Mouse (Mus musculus) testis, adult 2 months (tissue): ENCODE results near the gene Tpgs1. TPM values are rescaled to one million over a fixed set of nuclear protein-coding genes. Genes with fewer than 3 reads are reported as not detected.
"Not testable (repeated sequence)": the region's sequence is repeated elsewhere in the genome, so short reads cannot be mapped to it uniquely, and the experiment has no call there.

Source experiments
- H3K27ac ChIP-seq: fragments of 200-500 bp; 2 replicates; pipeline ENCODE4 v1.5.1; 2012; ENCODE audit warnings: low read depth, low read length; ENCODE audit not compliant: control insufficient read depth, insufficient read depth
- H3K27me3 ChIP-seq: fragments of 200-500 bp; 2 replicates; pipeline ENCODE4 v1.6.1; 2012; ENCODE audit warnings: mild to moderate bottlenecking, low read length, moderate library complexity; ENCODE audit not compliant: control insufficient read depth, insufficient read depth
- H3K36me3 ChIP-seq: fragments of 200-500 bp; 2 replicates; pipeline ENCODE4 v1.6.1; 2012; ENCODE audit warnings: mild to moderate bottlenecking, low read length; ENCODE audit not compliant: control insufficient read depth, insufficient read depth
- H3K4me1 ChIP-seq: fragments of 200-500 bp; 2 replicates; pipeline ENCODE4 v1.6.1; 2012; ENCODE audit warnings: low read length; ENCODE audit not compliant: control insufficient read depth, insufficient read depth
- H3K4me3 ChIP-seq: fragments of 200-500 bp; 2 replicates; pipeline ENCODE4 v1.5.1; 2012; ENCODE audit warnings: low read depth, mild to moderate bottlenecking, low read length, moderate library complexity, mixed read lengths; ENCODE audit not compliant: control insufficient read depth
- CTCF ChIP-seq: fragments of 200-500 bp; IDR thresholded peaks from 2 replicates; pipeline ENCODE4 v1.5.1; 2012; ENCODE audit warnings: low read depth, mild to moderate bottlenecking, inconsistent platforms, low read length, moderate library complexity; ENCODE audit not compliant: control insufficient read depth, insufficient read depth, insufficient replicate concordance
- POLR2A ChIP-seq: fragments of 200-500 bp; IDR thresholded peaks from 2 replicates; pipeline ENCODE4 v1.6.1; 2012; ENCODE audit warnings: low read depth, mild to moderate bottlenecking, inconsistent platforms, low read length, moderate library complexity; ENCODE audit not compliant: control insufficient read depth
- polyA plus RNA-seq: library from polyadenylated mRNA; depleted of rRNA; stranded (reverse); fragments of >200 nt; gene quantifications from 2 replicates; pipeline ENCODE4 v1.2.3, GENCODE M21; 2012

The Tpgs1 gene
- polyA plus RNA-seq, 1 experiment: 33.9 TPM

- Histone ChIP-seq H3K4me3 (no peak overlapping the region), H3K4me1 (peaks cover 30% of the 10 kb centered on the region), H3K27me3 (no peaks in the 10 kb centered on the region), H3K36me3 (no peaks in the 10 kb centered on the region), H3K27ac (peak overlapping the region; percentile 77)
- TF ChIP-seq CTCF: no peak
- no peak for TF ChIP-seq POLR2A
These were observed 32.4 kb downstream of the Tpgs1 start for GRCm38 (mm10) chr10:79701443-79702129.

DNA sequence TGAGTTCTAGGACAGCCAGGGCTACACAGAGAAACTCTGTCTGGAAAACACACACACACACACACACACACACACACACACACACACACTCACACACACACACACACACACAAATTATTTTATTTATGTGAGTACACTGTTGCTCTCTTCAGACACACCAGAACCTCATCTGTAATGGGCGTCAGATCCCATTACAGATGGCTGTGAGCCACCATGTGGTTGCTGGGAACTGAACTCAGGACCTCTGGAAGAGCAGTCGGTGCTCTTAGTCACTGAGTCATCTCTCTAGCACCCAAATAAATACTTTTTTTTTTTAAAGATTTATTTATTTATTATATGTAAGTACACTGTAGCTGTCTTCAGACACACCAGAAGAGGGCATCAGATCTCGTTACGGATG lies 33.8 kb downstream of the Tpgs1 start:
- H3K4me1 ChIP-seq: peaks cover 32% of the 10 kb centered on the region
- not testable (repeated sequence) for H3K27ac ChIP-seq, H3K27me3 ChIP-seq, H3K4me3 ChIP-seq, H3K36me3 ChIP-seq

DNA sequence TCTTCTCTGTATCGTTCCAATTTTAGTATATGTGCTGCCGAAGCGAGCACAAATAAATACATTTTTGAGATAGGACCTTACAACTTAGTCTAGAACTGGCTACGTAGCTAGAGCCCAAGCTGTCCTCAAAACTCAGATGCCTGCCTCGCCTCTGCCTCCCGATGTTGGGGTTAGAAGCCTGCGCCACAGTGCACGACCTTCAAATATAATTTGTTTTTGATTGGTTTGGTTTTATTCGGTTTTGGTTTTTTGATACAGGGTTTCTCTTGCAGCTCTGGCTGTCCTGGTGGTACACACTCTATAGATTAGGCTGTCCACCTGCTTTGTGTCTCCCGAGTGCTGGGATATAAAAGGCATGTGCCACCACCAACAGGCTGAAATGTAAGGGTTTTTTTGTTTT lies 34.4 kb downstream of the Tpgs1 start:
- Histone ChIP-seq H3K27me3 (no peaks in the 10 kb centered on the region), H3K4me3 (peak overlapping the region; percentile 96), H3K27ac (peak overlapping the region; percentile 57), H3K4me1 (peaks cover 32% of the 10 kb centered on the region), H3K36me3 (no peaks in the 10 kb centered on the region)
- no peak for TF ChIP-seq CTCF
- no peak for TF ChIP-seq POLR2A

DNA sequence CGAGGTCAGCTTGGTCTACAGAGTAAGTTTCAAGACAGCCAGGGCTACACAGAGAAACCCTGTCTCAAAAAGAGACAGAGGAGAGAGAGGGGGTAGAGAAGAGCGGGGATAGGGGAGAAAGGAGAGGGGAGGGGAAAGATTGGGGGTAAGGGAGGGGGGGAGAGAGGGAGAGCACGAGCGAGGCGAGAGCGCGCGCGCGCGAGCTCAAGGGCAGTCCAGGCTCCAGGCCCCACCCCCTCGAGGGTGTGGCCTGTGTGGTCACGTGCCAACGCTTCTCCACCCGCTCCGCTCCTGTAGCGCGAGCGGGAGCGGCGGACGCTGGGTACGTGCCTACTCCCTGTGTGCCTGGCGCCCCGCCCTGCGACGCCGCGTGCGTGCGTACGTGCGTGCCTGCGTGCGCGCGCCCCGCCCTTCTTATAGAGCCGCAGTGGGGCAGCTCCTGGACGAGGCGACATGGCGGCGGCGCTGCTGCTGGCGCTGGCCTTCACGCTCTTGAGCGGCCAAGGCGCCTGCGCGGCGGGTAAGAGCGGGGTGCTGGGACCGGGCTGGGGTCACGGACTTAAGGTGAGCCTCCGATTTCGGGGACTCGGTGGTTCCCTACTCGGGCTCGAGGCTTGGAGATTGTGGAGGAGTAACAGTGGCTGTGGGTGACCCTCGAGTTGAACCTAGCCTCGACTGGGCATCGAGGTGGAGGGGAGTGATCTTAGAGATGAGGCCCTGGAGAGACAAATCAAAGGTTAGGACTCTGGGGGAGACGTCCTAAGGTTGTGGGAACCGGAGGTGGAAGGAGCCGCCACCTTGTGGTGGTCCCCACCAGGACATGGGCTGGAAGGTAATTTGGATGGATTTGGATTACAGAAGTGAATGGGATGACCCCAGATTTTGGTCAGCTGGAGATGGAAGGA lies 35.1 kb downstream of the Tpgs1 start, which contains the start of gene Bsg:
TSS of gene Bsg (plus strand) at position 427 of the 905 bp plus-strand sequence.
- Histone ChIP-seq H3K36me3 (no peaks in the 10 kb centered on the region; the same call in 1 of the 2 replicates), H3K4me1 (peaks cover 32% of the 10 kb centered on the region), H3K27ac (peak within 1 kb of the TSS; percentile 93), H3K4me3 (peak within 1 kb of the TSS; percentile 96), H3K27me3 (no peaks in the 10 kb centered on the region)
- TF ChIP-seq POLR2A (peak; percentile 99), CTCF (no peak)

DNA sequence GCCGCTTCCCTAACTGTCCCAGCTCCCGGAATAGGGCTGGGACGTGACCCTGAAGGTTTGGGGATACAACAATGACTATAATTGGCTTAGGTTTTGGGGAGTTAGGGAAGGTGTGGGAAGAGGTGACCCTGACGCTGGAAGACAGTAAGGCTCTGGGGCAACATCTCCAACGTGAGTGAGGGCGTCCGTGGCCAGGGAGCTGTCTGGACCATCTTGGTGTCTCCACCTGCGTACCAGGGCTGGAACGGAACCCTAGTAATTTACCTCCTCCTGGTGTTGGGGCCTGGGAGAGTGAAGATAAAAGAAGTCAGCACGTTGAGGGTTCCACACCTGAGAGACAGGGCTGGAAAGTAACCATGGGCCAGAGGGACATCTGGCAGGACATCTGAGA lies 35.8 kb downstream of the Tpgs1 start:
- no peak for TF ChIP-seq CTCF
- no peak for TF ChIP-seq POLR2A
- H3K27ac ChIP-seq: peak overlapping the region; percentile 93
- peak overlapping the region; percentile 96 for H3K4me3 ChIP-seq
- peaks cover 36% of the 10 kb centered on the region for H3K4me1 ChIP-seq
- no peaks in the 10 kb centered on the region for H3K27me3 ChIP-seq
- H3K36me3 ChIP-seq: no peaks in the 10 kb centered on the region; the same call in 1 of the 2 replicates

DNA sequence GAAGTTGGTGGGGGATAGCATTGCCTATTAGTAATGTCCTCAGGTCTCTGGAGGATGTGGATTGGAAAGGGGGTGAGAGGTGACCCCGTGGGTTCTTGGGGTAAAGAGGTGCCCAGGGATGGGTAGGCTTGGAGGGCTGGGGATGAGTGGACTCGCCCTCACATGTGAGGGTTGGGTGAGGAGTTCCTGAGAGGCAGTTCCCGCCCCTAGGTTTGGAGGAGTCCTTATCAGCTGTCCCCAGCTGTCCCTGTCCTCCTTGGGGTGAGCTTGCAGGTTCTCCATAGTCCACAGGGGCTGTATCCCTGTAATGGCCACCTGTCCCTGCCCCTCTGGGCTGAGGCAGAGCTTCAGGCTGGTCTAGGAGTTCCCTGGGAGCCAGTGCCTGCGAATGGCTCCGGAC lies 36.8 kb downstream of the Tpgs1 start:
- H3K4me3 ChIP-seq: peak overlapping the region; percentile 96
- no peak overlapping the region for H3K27ac ChIP-seq
- H3K4me1 ChIP-seq: peaks cover 32% of the 10 kb centered on the region
- TF ChIP-seq CTCF (no peak), POLR2A (no peak)
- H3K27me3 ChIP-seq: no peaks in the 10 kb centered on the region
- H3K36me3 ChIP-seq: no peaks in the 10 kb centered on the region; the same call in 1 of the 2 replicates

GRCm38 (mm10) chr10:79706406-79707094 lies 37.4 kb downstream of the Tpgs1 start:
- no peak for TF ChIP-seq POLR2A
- TF ChIP-seq CTCF: no peak
- no peak overlapping the region for H3K27ac ChIP-seq
- peaks cover 26% of the 10 kb centered on the region for H3K4me1 ChIP-seq
- peak overlapping the region; percentile 5; the same call in 1 of the 2 replicates for H3K4me3 ChIP-seq
- H3K27me3 ChIP-seq: no peaks in the 10 kb centered on the region
- no peaks in the 10 kb centered on the region; the same call in 1 of the 2 replicates for H3K36me3 ChIP-seq
